Comparison of ENCODE assay signal across 27 mouse cellular contexts in genomic region chr2:60920076-60920475, GRCm38 (mm10). TPM values are rescaled to one million over a fixed set of nuclear protein-coding genes. Genes with fewer than 3 reads are reported as not detected.
DNase-seq lines count a peak whose midpoint lies in the region; ATAC-seq and TF ChIP-seq lines count a peak whose summit lies in the region.
"Had no signal": no experiment of that assay in that cellular context is flagged by ENCODE, and none has a peak within 500 bp of the region (broad histone marks: within the 10 kb centered on the region; RNA-seq: fewer than 3 reads in every experiment).

No protein-coding gene starts in this region.

- no peak overlapping the region for H3K4me2 ChIP-seq in heart, embryonic 12.5 days
- H3K4me2 ChIP-seq in heart, embryonic 13.5 days = peak overlapping the region; percentile 30
- H3K4me2 ChIP-seq in heart, embryonic 16.5 days (ENCODE audit: low read depth, low read length) = peak overlapping the region; percentile 28; the same call in 1 of the 2 replicates
- H3K4me2 ChIP-seq in heart, postnatal 0 days (ENCODE audit: low read depth, low read length) = peak overlapping the region; percentile 31; the same call in 1 of the 2 replicates
- H3K4me2 ChIP-seq: embryonic facial prominence, embryonic 12.5 days; embryonic facial prominence, embryonic 15.5 days; hindbrain, embryonic 13.5 days; intestine, embryonic 15.5 days had no signal

- H3K79me2 ChIP-seq in heart, adult 2 months (replicated peaks; ENCODE audit: control insufficient read depth, insufficient read depth, low read length) = peaks cover 3% of the 10 kb centered on the region

- no peak for ATAC-seq in heart, embryonic 12.5 days (ENCODE audit: insufficient number of reproducible peaks, low FRiP score)
- no peak for ATAC-seq in heart, embryonic 13.5 days (ENCODE audit: extremely low read depth, insufficient number of reproducible peaks, low FRiP score, low TSS enrichment)
- no peak for ATAC-seq in heart, embryonic 16.5 days (replicated peaks; ENCODE audit: extremely low read depth, insufficient read depth, low FRiP score)
- ATAC-seq in heart, postnatal 0 days (ENCODE audit: insufficient read depth, low read depth) = no peak
- ATAC-seq: CD4-positive, CD25-positive, alpha-beta regulatory T cell, adult 4 months; forebrain, embryonic 14.5 days; forebrain, postnatal 0 days; hindbrain, embryonic 16.5 days; intestine, embryonic 15.5 days had no signal

- TF ChIP-seq CTCF in heart, adult 2 months (IDR thresholded peaks at IDR 0.05) = no peak
- no peak for TF ChIP-seq CTCF in heart, postnatal 0 days (IDR thresholded peaks at IDR 0.05; ENCODE audit: low read depth)

- H3K9ac ChIP-seq in heart, adult 2 months (ENCODE audit: low read depth, low read length) = no peak overlapping the region
- no peak overlapping the region for H3K9ac ChIP-seq in heart, embryonic 12.5 days
- no peak overlapping the region for H3K9ac ChIP-seq in heart, embryonic 13.5 days
- H3K9ac ChIP-seq in heart, embryonic 16.5 days (ENCODE audit: low read length) = no peak overlapping the region
- H3K9ac ChIP-seq in heart, postnatal 0 days (replicated peaks; ENCODE audit: low read depth, low read length) = no peak overlapping the region
- H3K9ac ChIP-seq: embryonic facial prominence, embryonic 12.5 days; embryonic facial prominence, embryonic 15.5 days; forebrain, postnatal 0 days; hindbrain, embryonic 13.5 days; intestine, embryonic 15.5 days had no signal

- H3K4me1 ChIP-seq in heart, adult 2 months (ENCODE audit: control insufficient read depth, insufficient read depth, low read length) = peaks cover 41% of the 10 kb centered on the region
- H3K4me1 ChIP-seq in heart, embryonic 12.5 days (replicated peaks) = peaks cover 68% of the 10 kb centered on the region
- H3K4me1 ChIP-seq in heart, embryonic 13.5 days = peaks cover 87% of the 10 kb centered on the region
- H3K4me1 ChIP-seq in heart, embryonic 16.5 days (ENCODE audit: control insufficient read depth, insufficient read depth, low read length) = peaks cover 57% of the 10 kb centered on the region
- peaks cover 67% of the 10 kb centered on the region for H3K4me1 ChIP-seq in heart, postnatal 0 days (ENCODE audit: control insufficient read depth, insufficient read depth)

- H3K36me3 ChIP-seq in heart, adult 2 months (ENCODE audit: control insufficient read depth, insufficient read depth, low read length) = peaks cover 46% of the 10 kb centered on the region
- no peaks in the 10 kb centered on the region for H3K36me3 ChIP-seq in heart, embryonic 12.5 days
- no peaks in the 10 kb centered on the region for H3K36me3 ChIP-seq in heart, embryonic 13.5 days
- H3K36me3 ChIP-seq in heart, embryonic 16.5 days (ENCODE audit: control insufficient read depth, insufficient read depth) = no peaks in the 10 kb centered on the region
- no peaks in the 10 kb centered on the region for H3K36me3 ChIP-seq in heart, postnatal 0 days (replicated peaks; ENCODE audit: control insufficient read depth, insufficient read depth, low read length)
- H3K36me3 ChIP-seq: embryonic facial prominence, embryonic 12.5 days; embryonic facial prominence, embryonic 15.5 days; hindbrain, embryonic 10.5 days; hindbrain, embryonic 13.5 days; intestine, embryonic 15.5 days had no signal

- no peak for DNase-seq in heart, adult 2 months
- DNase-seq in heart, postnatal 4 days = no peak
- no peak for DNase-seq in heart, postnatal 36 days
- DNase-seq in heart, postnatal 0 days (ENCODE audit: low spot score) = no peak
- DNase-seq in spleen, postnatal 14 days (ENCODE audit: low spot score in 2 of 2) = no peak
- DNase-seq: adrenal gland, adult 2 months; adrenal gland, postnatal 14 days; cerebellum, adult 11 months; cerebellum, adult 2 months; cerebellum, adult 9-11 months; cerebellum, postnatal 25 days; forebrain, postnatal 0 days; gastrocnemius, postnatal 10 days; gastrocnemius, postnatal 36 days; kidney, adult 11 months; kidney, adult 8-10 months had no signal

- H3K9me3 ChIP-seq in heart, embryonic 12.5 days (replicated peaks) = no peaks in the 10 kb centered on the region
- H3K9me3 ChIP-seq in heart, embryonic 13.5 days = no peaks in the 10 kb centered on the region
- no peaks in the 10 kb centered on the region for H3K9me3 ChIP-seq in heart, embryonic 16.5 days (replicated peaks; ENCODE audit: control insufficient read depth, low read length)
- no peaks in the 10 kb centered on the region for H3K9me3 ChIP-seq in heart, postnatal 0 days (replicated peaks; ENCODE audit: control insufficient read depth, low read length)
- H3K9me3 ChIP-seq: embryonic facial prominence, embryonic 12.5 days; embryonic facial prominence, embryonic 15.5 days; hindbrain, embryonic 10.5 days; hindbrain, embryonic 13.5 days; intestine, embryonic 15.5 days had no signal

- no peak overlapping the region for H3K4me3 ChIP-seq in heart, adult 2 months
- H3K4me3 ChIP-seq in heart, embryonic 12.5 days = no peak overlapping the region
- H3K4me3 ChIP-seq in heart, embryonic 13.5 days = no peak overlapping the region
- H3K4me3 ChIP-seq in heart, embryonic 16.5 days (ENCODE audit: low read length) = no peak overlapping the region
- H3K4me3 ChIP-seq in heart, postnatal 0 days (ENCODE audit: low read depth, low read length) = no peak overlapping the region
- H3K4me3 ChIP-seq: embryonic facial prominence, embryonic 12.5 days; embryonic facial prominence, embryonic 15.5 days; hindbrain, embryonic 10.5 days; hindbrain, embryonic 13.5 days; intestine, embryonic 15.5 days had no signal

- WGBS in heart, adult 2 months = 12% methylated on average over 3 of the region's 3 CpGs
- 9% methylated on average over 3 of the region's 3 CpGs for WGBS in heart, embryonic 12.5 days
- WGBS in heart, embryonic 13.5 days = 6% methylated on average over 3 of the region's 3 CpGs
- WGBS in heart, embryonic 16.5 days = 9% methylated on average over 3 of the region's 3 CpGs
- WGBS in heart, postnatal 0 days = 4% methylated on average over 3 of the region's 3 CpGs

- no peak for TF ChIP-seq POLR2A in heart, adult 2 months (IDR thresholded peaks at IDR 0.05; ENCODE audit: insufficient read depth, low read depth, low read length)

- H3K27ac ChIP-seq in heart, adult 2 months = peak overlapping the region; percentile 51
- no peak overlapping the region for H3K27ac ChIP-seq in heart, embryonic 12.5 days (ENCODE audit: poor library complexity, severe bottlenecking)
- peak overlapping the region; percentile 53 for H3K27ac ChIP-seq in heart, embryonic 13.5 days (replicated peaks)
- H3K27ac ChIP-seq in heart, embryonic 16.5 days (ENCODE audit: low read length) = peak overlapping the region; percentile 19; the same call in 1 of the 2 replicates
- peak overlapping the region; percentile 53 for H3K27ac ChIP-seq in heart, postnatal 0 days (ENCODE audit: low read depth)
- H3K27ac ChIP-seq: embryonic facial prominence, embryonic 12.5 days; embryonic facial prominence, embryonic 15.5 days; hindbrain, embryonic 10.5 days; hindbrain, embryonic 13.5 days; intestine, embryonic 15.5 days had no signal

- intact Hi-C loops in heart, adult 2 months (cut with DNase I) = loop anchor here (5.0 kb wide), 1 partner anchor 42 kb away; the partner anchor contains the start of gene Rbms1
- intact Hi-C loops in heart, postnatal 36 days (cut with DNase I) = no loop called here

- no peaks in the 10 kb centered on the region for H3K27me3 ChIP-seq in heart, adult 2 months (ENCODE audit: control insufficient read depth, insufficient read depth, low read length)
- H3K27me3 ChIP-seq in heart, embryonic 12.5 days (replicated peaks) = no peaks in the 10 kb centered on the region
- no peaks in the 10 kb centered on the region for H3K27me3 ChIP-seq in heart, embryonic 13.5 days (replicated peaks)
- H3K27me3 ChIP-seq in heart, embryonic 16.5 days (ENCODE audit: control insufficient read depth, insufficient read depth, low read length) = no peaks in the 10 kb centered on the region
- no peaks in the 10 kb centered on the region for H3K27me3 ChIP-seq in heart, postnatal 0 days (ENCODE audit: control insufficient read depth, insufficient read depth, low read length)
- H3K27me3 ChIP-seq: embryonic facial prominence, embryonic 12.5 days; embryonic facial prominence, embryonic 15.5 days; hindbrain, embryonic 13.5 days; intestine, embryonic 15.5 days had no signal

- no peak for TF ChIP-seq EP300 in heart, adult 2 months (IDR thresholded peaks at IDR 0.05; ENCODE audit: insufficient read depth, low read depth, low read length)
- no peak for TF ChIP-seq EP300 in heart, postnatal 0 days (IDR thresholded peaks at IDR 0.05; ENCODE audit: low read depth)

RNA-seq across cellular contexts. Expression of gene Rbms1, which starts 42.9 kb away (rescaled TPM):
- 10 to 100 TPM; 44.5 to 48.7 TPM for total RNA-seq in heart, adult 2 months (2021)
- 72.9 and 79.4 TPM in 2 replicates for polyA plus RNA-seq in heart, adult 2 months (2012; rRNA removed)
- 107 and 114 TPM in 2 replicates for polyA plus RNA-seq in heart, embryonic 12.5 days (2016; fragmentation: Nextera tagmentation; extraction: Ambion mirVana)
- 89.2 and 89.8 TPM in 2 replicates for polyA plus RNA-seq in heart, embryonic 13.5 days (2015; fragmentation: Nextera tagmentation; extraction: Ambion mirVana)
- total RNA-seq in heart, postnatal 4 days (2021) = 10 to 100 TPM; 95.2 to 98.9 TPM
- 90.0 and 102 TPM in 2 replicates for polyA plus RNA-seq in heart, embryonic 16.5 days (2015; fragmentation: Nextera tagmentation; extraction: Ambion mirVana)
- total RNA-seq in heart, postnatal 36 days (2021) = 10 to 100 TPM; 43.2 to 46.4 TPM
- total RNA-seq in heart, postnatal 0 days (2014; rRNA removed; ENCODE audit: low replicate concordance) = 56.2 and 84.1 TPM in 2 replicates
- polyA plus RNA-seq in heart, postnatal 0 days (2015; fragmentation: Nextera tagmentation; extraction: Ambion mirVana) = 52.8 and 55.6 TPM in 2 replicates
